Mouse (Mus musculus) cortical plate, adult 2 months (tissue): Measurements from ENCODE around the gene Slc5a8.

ENCODE experiments used
- CTCF ChIP-seq: fragments of 200-500 bp; IDR thresholded peaks from 2 replicates; pipeline ENCODE4 v1.5.1; 2011; ENCODE audit warnings: mild to moderate bottlenecking, control low read depth, low read length; ENCODE audit not compliant: insufficient read depth; ENCODE audit errors: extremely low read depth
- POLR2A ChIP-seq: fragments of 200-500 bp; IDR thresholded peaks from 2 replicates; pipeline ENCODE4 v1.6.1; 2011; ENCODE audit warnings: mild to moderate bottlenecking, low read length, control low read depth; ENCODE audit not compliant: insufficient read depth; ENCODE audit errors: extremely low read depth

DNA sequence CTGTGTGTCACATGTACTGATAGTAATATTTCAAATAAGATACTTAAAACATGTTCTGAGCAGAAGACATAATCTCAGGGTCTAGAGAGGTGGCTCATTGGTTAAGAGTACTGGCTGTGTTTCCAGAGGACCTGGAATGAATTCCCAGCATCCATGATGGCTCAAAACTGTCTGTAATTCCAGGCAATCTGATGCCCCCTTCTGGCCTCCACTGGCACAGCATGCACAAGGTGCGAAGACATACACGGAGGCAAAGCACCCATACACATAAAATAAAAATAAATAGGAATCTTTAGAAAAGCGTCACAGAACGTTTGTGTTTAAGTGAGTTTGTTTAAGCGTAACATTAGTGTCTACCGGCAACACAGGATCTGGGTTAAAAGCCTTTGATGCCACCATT is 956 bp upstream of the Slc5a8 start:
- no peak for TF ChIP-seq POLR2A
- no peak for TF ChIP-seq CTCF
